Mouse (Mus musculus): Measurements from ENCODE around the gene Gm45234.

DNA sequence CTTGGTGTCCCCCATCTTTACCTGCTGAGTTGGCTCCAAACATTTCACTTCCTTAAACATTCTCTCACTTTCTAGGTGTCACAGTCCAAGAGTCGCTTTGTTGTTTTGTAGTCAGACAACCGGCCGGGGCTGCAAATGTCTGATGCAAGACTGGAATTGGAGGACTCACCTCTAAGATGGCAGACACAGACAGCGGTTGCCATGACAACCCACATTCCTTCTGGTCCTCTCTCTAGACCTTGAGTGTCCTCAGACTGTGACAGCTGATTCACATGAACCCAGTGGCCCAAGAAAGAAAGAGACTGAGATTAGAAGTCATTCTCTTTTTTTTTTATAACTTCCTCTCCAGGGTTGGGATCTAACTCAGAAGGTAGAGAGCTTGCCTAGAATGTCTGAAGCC is 33.7 kb upstream of the Gm45234 start:
- TF ChIP-seq TAL1 (IDR thresholded peaks at IDR 0.05; ENCODE audit: low read length) (no peak), GATA1 (IDR thresholded peaks at IDR 0.05; ENCODE audit: low read length) (no peak)

Data from erythroblast, embryonic 14.5 days (primary cell).